Mouse (Mus musculus) kidney, adult 18-20 months (tissue): ENCODE data around the gene Fryl.

Experiments
- DNase-seq: peaks from one replicate; pipeline ENCODE4 v3.0.0; 2021

Gene Fryl

GRCm38 (mm10) chr5:73219716-73220115 is 36.7 kb downstream of the Fryl start:
- DNase-seq = no peak

- DNase-seq = no peak
These were observed 38.4 kb downstream of the Fryl start for GRCm38 (mm10) chr5:73218065-73218464.

GRCm38 (mm10) chr5:73217116-73217515 is 39.3 kb downstream of the Fryl start:
- no peak for DNase-seq

GRCm38 (mm10) chr5:73216014-73216413 is 40.4 kb downstream of the Fryl start:
- no peak for DNase-seq

GRCm38 (mm10) chr5:73212446-73212845 is 44.0 kb downstream of the Fryl start:
- no peak for DNase-seq

GRCm38 (mm10) chr5:73211961-73212360 is 44.5 kb downstream of the Fryl start:
- DNase-seq = no peak

GRCm38 (mm10) chr5:73210971-73211315 is 45.5 kb downstream of the Fryl start:
- DNase-seq = no peak

- no peak for DNase-seq
These were observed 46.1 kb downstream of the Fryl start for GRCm38 (mm10) chr5:73210127-73210970.

- no peak for DNase-seq
These were observed 47.0 kb downstream of the Fryl start for GRCm38 (mm10) chr5:73209201-73210096.

- DNase-seq = no peak
These were observed 47.8 kb downstream of the Fryl start for GRCm38 (mm10) chr5:73208645-73209044.

GRCm38 (mm10) chr5:73206722-73207121 is 49.7 kb downstream of the Fryl start:
- DNase-seq = no peak

GRCm38 (mm10) chr5:73205996-73206629 is 50.3 kb downstream of the Fryl start:
- no peak for DNase-seq

GRCm38 (mm10) chr5:73205050-73205449 is 51.4 kb downstream of the Fryl start:
- no peak for DNase-seq

GRCm38 (mm10) chr5:73202498-73202897 is 53.9 kb downstream of the Fryl start:
- DNase-seq = no peak

- DNase-seq = no peak
These were observed 54.3 kb downstream of the Fryl start for GRCm38 (mm10) chr5:73202077-73202476.

GRCm38 (mm10) chr5:73200387-73201384 is 55.7 kb downstream of the Fryl start:
- no peak for DNase-seq

GRCm38 (mm10) chr5:73199586-73199985 is 56.8 kb downstream of the Fryl start:
- no peak for DNase-seq

- DNase-seq = no peak
These were observed 57.7 kb downstream of the Fryl start for GRCm38 (mm10) chr5:73198690-73199089.

GRCm38 (mm10) chr5:73197796-73198195 is 58.6 kb downstream of the Fryl start:
- no peak for DNase-seq

- DNase-seq = no peak
These were observed 61.7 kb downstream of the Fryl start for GRCm38 (mm10) chr5:73194740-73195139.

- DNase-seq = no peak
These were observed 62.3 kb downstream of the Fryl start for GRCm38 (mm10) chr5:73194083-73194570.

GRCm38 (mm10) chr5:73193627-73194026 is 62.8 kb downstream of the Fryl start:
- no peak for DNase-seq
